Mouse (Mus musculus) cortical plate, adult 2 months (tissue): ENCODE results near the gene Ormdl1.

Source experiments
- CTCF ChIP-seq: fragments of 200-500 bp; IDR thresholded peaks from 2 replicates; pipeline ENCODE4 v1.5.1; 2011; ENCODE audit warnings: mild to moderate bottlenecking, control low read depth, low read length; ENCODE audit not compliant: insufficient read depth; ENCODE audit errors: extremely low read depth
- POLR2A ChIP-seq: fragments of 200-500 bp; IDR thresholded peaks from 2 replicates; pipeline ENCODE4 v1.6.1; 2011; ENCODE audit warnings: mild to moderate bottlenecking, low read length, control low read depth; ENCODE audit not compliant: insufficient read depth; ENCODE audit errors: extremely low read depth

- no peak for TF ChIP-seq CTCF
- peak; percentile 86 for TF ChIP-seq POLR2A
These were observed 16.4 kb downstream of the Ormdl1 start, which contains the start of gene Osgepl1 for GRCm38 (mm10) chr1:53312989-53313967.
